Mouse (Mus musculus): ENCODE measurements at regions not wholly inside any gene's neighbourhood (a gene's known extent, or its start where the extent isn't known, plus 50 kb on each side); places are given as distances from the start of the nearest gene placed in this dataset.

GRCm38 (mm10) chr6:94793555-94793954, 93.6 kb upstream of the Lrig1 start:
- TF ChIP-seq EP300 (optimal IDR thresholded peaks at IDR 0.05) (no peak), CTCF (IDR thresholded peaks at IDR 0.05; ENCODE audit: low read depth) (no peak)

Measured in stomach, postnatal 0 days (tissue).